Mouse (Mus musculus): ENCODE measurements around the gene Sh3pxd2a.

Gene Sh3pxd2a

DNA sequence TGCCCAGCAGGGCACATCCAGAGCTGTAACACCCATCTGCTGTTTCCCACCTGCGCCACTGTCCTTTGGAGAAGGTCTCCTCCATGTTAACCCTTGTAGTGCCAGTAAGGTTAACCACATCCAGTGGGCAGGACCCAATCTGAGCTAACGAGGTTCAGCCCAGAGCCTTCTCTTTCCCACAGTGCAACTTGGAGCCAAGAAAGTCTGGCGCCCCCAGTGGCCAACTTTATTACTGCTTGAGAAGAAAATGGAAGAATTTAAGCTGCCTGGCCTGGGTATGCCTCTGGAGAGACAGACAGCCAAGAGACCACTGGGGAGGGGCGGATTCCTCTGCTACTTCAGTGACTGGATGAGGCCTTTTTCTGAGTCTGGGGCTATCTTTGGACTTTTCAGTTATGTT, 89.8 kb downstream of the Sh3pxd2a start:
- DNase-seq (ENCODE audit: low read depth), result peak; percentile 75

DNA sequence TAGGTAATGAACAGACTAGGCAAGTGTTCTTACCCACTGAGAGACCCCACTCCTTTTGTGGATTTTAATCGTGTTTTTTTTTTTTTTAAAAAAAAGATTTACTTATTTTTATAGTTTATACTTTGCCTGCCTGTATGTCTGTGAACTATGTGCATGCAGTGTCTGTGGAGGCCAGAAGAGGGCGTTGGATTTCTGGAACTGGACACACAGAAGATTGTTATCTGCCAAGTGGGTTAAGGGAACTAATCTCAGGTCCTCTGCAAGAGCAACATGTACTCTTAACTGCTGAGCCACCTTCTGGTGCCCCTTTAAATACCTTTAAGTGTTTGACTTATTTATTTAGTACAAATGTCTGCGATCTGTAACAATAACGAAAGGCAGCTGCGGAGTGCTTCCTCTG, 92.2 kb downstream of the Sh3pxd2a start:
- DNase-seq (ENCODE audit: low read depth), result peak; percentile 36

DNA sequence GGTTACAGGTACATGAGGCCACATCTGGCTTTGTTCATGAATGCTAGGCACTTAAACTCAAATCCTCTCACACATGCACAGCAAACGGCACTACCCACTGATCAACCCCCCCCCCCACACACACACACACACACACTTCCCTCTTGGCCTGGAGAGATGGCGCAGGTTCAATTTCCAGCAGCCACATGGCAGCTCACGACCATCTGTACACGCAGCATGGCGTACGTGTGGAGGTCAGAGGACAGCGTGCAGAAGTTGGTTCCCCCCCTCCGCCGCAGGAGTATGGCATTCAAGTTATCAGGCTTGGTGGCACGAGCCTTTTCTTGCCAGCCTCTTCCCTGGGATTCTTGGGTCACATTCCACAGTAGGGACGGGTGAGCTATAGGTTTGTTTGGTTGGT, 92.7 kb downstream of the Sh3pxd2a start:
- DNase-seq (ENCODE audit: low read depth), result no peak

DNA sequence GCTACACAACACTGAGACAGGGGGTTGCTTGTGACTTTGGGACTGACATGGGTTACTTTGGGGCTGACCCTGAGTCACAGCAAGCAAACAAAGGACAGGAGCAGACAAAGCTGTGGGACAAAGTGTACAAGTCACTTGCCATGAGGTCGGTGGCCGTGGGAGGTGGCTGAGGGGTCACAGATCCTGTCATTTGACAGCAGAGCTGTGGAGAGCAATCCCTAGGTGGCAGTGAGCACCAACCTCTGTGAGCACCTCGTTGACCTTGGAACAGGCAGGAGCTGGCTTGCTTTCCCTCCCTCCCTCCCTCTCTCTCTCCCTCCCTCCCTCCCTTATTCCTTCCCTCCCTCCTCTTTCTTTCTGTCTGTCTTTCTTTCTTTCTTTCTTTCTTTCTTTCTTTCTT, 95.2 kb downstream of the Sh3pxd2a start:
- DNase-seq (ENCODE audit: low read depth), result no peak

DNA sequence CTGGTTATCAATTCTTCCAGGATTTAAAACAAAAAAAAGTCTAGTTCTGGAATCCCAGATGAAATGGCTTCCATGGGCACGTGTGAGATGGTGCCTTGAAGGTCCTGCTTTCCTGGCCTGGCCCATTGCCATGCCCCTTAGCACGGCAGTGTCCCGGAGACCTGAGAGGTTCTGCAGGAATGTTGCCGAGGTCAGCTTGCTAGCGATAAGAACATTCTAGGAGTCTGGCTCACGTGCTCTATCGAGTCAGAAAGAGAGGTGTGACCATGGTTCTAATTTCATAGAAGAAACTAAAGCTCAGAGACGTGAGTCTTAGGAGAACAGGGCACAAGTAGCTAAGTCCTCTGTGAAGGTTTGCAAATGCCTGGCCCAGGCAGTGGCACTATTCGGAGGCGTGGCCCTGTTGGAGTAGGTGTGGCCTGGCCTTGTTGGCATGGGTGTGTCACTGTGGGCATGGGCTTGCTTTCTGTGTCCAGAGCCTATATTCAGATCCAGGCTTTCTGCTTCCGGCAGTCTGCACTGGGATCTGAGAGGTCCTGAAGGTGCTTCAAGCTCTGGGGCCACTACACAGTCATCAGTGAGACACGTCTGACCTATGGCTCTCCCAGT, 96.8 kb downstream of the Sh3pxd2a start:
- no peak for DNase-seq (ENCODE audit: low read depth)

DNA sequence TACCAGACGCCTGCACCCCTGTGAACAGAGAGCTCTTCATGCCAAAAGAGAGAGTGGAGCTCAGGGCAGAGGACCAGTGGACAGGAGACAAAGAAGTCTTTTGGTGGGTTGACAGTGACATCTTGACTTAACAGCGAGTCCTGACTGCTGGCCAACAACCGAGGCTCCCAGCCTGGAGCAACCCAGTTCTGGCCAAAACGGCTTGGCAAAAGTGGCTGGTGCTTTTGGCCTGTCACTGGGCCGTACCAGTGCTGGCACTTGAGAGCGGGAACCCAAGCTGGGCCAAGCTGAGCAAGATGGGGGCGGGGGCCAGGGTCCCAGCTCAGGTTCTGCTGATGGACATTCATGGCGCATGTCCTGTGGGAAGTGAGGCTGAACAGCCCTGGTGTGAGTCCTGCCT, 97.6 kb downstream of the Sh3pxd2a start:
- DNase-seq (ENCODE audit: low read depth), result no peak

DNA sequence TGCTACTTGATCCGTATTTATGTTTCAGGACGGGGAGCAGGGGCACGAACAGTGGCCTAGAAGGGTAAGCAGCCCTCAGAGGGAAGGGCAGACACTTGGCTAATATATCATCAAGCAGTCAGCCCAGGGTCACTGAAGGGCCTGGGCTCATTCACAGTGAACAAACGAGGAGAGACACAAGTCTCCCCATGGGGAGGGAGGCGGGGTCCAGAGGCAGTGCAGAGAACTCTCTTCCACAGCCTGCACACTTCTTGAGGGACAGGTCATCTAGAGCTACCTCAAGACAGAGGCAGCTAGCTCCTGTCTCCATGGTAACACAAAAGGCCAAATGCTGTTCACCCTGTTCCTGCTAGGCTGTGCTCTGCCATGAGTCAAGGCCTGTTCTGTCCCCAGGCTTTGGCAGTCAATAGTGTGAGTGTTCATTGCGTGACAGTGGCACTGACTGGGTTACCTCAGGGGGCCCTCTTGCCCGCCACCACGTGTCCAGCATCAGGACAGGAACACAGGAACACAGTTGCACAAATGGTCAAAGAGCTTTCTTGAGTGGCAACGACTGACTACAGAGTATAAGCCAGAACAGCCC, 101.0 kb downstream of the Sh3pxd2a start:
- DNase-seq (ENCODE audit: low read depth), result no peak

DNA sequence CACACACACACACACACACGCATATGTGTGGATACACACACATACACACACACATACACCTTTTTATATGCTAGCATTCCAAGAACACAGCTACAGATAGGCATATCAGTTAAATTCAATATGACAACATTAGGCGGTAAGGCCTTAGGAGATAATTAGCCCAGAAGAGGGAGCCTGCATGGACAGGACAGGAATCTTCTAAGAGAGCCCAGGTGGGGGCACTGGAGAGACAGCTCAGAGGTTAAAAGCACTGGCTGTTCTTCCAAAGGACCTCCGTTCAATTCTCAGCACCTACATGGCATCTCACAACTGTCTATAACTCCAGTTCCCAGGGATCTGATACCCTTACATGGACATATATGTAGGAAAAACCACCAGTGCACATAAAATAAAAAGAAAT, 103.3 kb downstream of the Sh3pxd2a start:
- DNase-seq (ENCODE audit: low read depth), result peak; percentile 63

DNA sequence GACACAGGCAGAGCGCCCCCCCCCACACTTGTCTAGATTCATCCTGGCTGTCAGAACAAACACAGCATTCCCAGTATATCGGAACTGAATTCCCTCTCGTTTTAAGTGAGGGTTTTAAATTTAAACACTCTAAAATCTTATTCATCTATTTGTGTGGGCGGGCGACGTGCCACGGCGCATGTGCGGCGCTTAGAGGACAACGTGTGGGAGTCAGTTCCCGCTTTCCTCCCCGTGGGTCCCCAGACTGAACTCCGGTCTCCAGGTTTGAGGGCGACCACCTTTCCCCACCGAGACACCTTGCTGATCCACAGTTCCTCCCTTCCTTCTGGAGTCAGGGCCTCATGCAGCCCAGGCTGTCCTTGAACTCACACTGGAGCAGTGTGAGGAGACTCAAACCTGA, 104.2 kb downstream of the Sh3pxd2a start:
- DNase-seq (ENCODE audit: low read depth), result no peak

DNA sequence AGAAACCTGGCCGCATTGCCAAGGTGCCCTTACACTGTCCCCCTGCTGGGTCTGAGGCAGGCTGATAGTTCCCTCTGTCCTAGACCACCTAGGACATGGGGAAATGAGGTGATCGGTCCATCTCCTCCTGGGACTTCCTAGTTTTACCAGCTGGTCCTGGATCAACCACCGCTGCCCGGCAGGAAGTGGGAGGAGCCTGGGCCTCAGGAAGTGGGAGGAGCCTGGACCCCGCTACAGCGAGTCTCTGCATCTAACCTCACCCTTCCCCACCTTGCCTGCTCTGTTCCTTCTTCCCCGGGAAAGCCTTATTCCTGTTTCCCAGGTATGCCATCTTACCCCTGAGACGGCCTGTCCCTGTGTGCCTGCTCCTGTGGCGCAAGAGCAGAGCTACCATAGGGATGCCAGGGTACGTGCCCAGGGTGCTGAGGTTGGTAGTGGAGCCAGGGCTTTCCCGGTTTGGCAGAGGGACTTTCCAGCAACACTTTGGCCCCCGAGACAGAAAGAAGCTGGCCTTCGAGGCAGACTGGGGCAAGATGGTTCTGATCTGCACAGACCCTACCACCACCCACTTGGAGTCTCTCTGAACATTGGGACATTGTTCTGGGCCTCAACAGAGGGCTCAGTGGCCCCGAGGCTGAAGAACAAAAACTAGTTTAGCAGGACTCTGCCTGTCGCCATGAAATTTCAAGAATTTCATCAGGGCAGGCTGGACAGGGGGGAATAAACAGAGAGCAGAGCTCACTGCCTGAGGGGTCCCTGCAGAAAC, 104.9 kb downstream of the Sh3pxd2a start:
- DNase-seq (ENCODE audit: low read depth), result no peak

DNA sequence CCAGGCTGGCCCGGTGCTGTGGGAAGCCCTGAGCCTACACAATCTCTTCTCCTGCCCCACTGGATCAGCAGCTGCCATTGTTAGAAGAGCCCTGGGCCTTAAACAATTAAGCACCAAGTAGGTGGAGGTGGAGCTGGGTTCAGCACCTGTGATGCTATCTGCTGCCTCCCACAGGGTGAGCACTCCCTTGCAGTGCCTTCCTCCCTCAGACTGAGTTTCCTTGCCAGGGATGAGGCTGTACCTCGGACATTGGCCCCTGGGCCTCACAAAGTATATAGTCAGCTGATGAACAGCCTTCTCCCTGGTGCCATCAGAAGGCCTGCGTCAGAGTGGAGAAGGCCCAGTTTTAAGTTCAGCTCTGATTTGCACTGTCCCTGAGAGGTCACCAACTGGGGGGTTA, 106.9 kb downstream of the Sh3pxd2a start:
- no peak for DNase-seq (ENCODE audit: low read depth)

DNA sequence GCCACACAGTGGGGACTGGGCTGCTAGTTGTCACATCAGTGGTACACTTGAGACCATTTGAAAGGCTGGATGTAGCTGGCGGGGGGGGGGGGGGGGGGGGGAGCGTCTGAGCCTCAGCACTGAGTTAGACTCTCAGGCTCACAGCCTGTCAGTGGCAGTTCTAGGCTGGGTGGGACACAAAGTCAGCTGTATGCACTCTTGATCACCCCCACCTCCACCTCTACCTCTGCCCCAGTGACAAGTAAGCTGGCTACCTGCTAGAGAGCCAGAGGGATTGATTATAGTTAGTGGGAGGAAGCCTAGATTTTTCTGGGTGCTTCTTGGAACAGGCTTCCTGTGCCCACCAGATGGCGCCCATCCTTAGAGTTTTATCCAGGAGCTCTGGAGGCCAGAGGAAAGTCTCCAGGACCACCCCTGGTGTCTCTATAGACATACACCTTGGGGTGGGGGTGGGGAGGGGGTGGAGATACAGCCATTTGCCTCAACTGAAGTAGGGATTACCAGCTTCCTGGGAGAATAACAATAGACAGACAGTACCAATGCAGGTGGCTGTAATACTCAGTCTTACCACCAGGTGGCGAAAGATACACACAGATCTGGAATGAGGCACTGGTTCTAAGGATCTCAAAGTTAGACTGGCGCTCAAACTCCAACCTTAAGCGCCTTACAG, 107.9 kb downstream of the Sh3pxd2a start:
- DNase-seq (ENCODE audit: low read depth), result peak; percentile 87

DNA sequence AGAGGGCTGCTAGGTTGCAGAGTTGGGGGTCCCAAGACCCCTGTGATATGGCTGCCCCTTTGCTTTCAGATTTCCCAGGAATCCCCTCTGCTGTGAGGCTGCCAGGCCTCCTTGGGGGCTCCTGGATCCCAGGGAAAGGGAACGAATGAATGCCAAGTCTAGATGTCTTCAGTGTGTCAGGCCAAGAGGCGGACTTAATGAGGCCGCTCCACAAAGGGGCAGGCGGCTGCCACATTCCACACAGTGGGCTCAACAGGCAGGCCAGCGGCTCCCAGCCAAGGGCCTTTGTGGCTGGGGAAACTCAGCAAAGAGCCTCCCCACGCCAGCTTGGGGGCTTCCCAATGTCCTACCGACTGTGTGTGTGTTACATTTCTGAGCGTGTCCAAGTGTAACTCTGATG, 109.7 kb downstream of the Sh3pxd2a start:
- no peak for DNase-seq (ENCODE audit: low read depth)

DNA sequence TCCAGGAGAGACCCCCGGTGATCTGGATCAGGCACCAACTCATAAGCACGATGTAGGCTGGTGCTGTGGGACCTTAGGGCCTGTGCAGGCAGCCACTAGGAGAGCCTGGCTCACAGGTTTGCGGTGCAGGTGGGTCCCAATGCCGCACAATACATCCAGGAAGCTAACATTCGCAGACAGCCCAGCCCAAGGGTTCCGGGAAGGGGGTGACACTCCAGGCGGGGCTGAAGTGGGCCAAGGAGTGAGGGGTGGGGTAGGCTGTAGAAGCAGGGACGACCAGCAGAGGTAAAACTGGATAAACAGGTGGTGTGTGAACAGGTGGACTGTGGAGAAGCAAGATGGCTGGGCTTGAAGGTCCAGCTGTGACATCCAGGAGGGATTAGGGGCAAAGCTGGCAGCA, 115.2 kb downstream of the Sh3pxd2a start:
- DNase-seq (ENCODE audit: low read depth), result no peak

DNA sequence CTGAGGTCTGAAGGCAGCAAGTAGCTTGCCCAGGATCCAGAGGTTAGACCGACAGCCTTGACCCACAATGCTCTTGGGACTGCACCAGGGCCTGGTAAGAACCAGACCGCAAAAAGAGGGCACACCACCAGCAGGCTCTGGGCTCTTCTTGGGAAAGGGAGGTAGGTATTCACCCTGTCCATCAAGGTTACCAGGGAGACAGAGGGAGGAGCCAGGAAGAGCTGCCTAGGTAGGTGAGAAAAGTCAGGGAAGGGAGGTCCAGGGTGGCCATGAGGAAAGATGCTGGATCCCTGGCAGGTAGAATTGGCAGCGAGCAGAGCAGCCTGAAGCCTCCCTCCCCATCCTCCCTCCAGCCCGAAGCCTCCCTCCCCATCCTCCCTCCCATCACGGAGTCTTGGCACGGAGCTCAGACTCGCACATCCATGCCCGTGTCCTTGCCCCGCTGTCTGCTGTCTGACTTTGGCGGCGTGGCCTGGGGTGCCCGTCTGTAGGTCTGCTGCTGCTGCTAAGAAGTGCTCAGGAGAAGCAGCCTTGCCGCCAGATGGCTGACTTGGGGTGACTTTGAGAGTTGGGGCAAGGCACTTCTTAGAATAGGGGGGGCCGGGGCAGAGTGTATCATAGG, 115.7 kb downstream of the Sh3pxd2a start:
- no peak for DNase-seq (ENCODE audit: low read depth)

DNA sequence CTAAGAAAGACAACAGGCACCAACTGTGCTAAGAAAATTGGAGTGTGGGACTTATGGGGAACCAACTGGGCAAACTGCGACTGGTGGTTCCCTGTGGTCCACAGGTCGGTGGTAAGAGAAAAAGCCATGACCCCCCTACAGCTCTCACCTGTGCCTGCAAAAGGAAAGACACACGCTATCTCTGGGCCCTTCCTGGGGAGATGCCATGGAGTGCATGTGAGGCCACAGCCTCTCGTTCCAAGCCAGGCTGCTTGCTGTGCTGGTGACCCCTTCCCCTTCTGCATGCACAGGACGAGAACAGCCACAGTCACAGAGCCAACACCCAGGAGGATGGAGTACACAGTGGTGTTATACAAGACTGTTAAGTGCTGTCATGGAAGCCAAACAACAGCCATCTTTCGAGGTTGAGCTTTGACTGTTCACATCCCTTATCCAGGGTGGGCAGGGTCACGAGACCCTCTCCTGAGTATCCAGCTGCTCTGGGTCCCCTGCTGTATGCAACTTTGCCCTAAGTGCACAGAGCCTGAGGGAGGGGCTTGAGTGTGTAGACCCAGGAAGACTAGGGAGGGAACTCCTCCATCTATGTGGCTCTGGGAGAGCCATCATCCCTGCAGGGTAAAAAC, 117.1 kb downstream of the Sh3pxd2a start:
- no peak for DNase-seq (ENCODE audit: low read depth)

DNA sequence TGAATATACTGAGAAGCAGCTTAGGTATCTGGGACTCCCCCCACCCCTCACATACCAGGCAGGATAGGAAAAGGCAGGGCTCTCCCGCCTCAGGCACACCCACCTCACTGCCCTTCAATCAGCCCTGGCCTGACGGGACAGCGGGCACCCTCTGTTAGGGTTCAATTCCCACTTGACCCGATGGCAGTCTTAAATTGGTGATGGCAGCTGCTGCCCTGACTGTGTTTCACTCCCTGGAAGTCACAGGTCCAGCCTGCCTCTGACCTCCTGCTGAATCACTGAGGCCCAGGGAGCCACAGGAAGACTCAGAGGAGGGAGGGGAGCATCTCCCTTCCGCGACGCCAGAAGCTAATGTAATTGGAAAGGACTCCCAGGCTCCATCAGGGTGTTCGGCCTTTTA, 117.6 kb downstream of the Sh3pxd2a start:
- peak; percentile 62 for DNase-seq (ENCODE audit: low read depth)

DNA sequence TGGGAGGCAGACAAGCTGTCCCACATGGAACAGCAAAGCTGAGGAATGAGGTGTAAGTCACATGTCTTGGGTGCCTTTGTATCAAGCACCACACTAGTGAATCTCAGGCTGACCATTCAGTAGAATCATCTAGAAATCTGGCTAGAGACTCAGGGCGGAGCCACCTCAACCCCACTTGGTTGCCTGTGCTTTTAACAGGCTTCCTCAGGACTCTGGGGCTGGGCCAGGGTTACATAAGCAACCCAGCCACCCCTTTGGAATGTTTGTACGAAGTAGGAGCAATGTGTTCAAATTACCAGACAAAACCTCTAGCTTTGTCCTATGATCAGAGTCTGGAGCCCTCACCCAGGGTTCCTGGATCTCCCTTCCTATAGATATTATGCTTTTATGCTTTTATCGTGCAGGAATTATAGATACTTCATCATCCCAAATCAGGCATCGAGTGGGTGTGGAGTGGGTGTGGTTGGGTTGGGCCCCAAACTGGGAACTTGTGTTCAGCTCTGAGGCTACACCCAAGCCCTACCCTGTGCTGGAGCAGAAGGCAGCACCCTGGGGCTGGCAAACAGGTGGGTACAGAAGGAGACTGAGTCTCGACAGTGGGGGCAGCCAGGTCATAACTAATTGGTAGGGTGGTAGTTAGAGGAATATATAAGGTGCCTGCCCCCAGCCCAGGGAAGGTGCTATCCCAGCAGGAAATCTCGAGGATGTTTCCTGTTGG, 118.2 kb downstream of the Sh3pxd2a start:
- DNase-seq (ENCODE audit: low read depth), result peak; percentile 88

DNA sequence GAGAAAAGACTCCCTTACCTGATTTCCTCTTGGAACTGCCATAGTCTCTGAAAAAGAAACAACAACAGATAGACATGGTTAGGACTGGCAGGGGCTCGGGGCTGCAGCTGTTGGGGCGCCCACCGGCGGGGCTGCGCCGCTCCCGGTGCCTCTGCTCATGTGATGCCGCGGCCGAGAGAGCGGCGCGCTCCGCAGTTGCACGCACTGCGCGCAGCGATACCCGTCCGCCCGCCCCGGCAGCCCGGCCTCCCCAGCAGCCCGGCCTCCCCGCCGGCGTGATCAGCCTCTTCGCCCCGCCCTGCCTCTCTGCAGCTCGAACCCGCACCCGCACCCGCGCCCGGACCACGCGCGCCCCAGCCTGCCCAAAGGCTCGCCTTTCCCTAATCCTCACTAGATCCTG, 120.8 kb downstream of the Sh3pxd2a start:
- DNase-seq (ENCODE audit: low read depth), result no peak

DNA sequence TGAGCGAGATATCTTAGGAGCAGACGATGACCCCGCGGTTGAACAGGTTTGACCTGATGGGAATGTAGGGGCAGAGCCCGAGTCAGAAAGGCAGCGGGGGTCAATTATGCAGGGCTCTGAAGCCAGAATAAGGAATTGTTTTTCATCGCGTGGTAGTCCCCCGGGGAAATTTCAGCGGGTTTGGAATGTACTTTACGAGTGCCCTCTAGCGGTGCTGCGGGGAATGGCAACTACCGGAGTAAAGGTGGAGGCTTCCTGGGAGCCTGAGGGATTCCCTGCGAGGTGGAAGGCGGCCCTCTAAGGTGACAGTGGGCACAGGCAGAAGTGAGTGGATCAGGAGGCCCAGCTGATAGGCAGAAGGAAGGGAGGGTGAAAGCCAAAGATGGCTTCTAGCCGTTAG, 125.0 kb downstream of the Sh3pxd2a start:
- DNase-seq (ENCODE audit: low read depth), result peak; percentile 91

DNA sequence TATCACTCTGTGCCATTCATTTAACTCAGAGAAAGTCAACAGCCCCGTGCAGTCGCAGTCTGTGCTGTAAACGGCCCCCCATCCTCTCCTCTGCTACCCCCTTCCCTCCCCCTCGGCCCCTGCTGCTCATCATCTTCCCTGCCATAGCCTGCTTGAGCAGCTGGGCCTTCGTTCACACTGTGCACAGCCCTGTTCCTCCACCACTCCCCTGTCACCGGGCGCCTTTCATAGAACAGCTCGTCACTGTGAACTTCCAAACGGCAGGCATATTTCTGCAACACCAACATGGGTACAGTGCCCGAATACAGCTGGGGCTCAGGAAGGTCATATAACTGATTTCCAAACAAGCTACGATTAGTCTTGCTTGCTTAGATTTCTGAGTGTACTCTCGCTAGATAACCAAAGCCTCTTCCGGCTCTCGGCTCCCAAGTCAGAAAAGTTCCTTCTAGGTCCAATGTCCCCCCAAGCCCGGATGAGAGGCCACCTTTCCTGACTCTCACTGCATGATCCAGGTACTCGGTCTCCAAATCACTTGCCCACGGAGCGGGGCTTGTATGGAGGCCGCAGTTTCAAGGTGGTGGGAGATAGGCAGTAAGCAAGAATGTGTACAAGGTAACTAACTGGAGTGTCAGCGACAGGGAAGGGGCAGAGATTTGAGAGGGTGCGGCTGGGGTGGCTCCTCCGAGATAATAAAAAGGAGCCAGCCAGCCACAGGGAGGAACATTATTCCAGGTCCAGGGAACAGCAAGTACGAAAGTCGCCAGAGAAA, 125.6 kb downstream of the Sh3pxd2a start:
- no peak for DNase-seq (ENCODE audit: low read depth)
